Mouse (Mus musculus) T-helper 17 cell (primary cell): ENCODE measurements at regions not wholly inside any gene's neighbourhood (a gene's known extent, or its start where the extent isn't known, plus 50 kb on each side); places are given as distances from the start of the nearest gene placed in this dataset.
"Not testable (repeated sequence)": the region's sequence is repeated elsewhere in the genome, so short reads cannot be mapped to it uniquely, and the experiment has no call there.

Source experiments
- in situ Hi-C, 2 experiments: fragments of 300-600 bp; cut with MboI, MseI; formaldehyde crosslinking; loops; 1 replicate in 1 of 2; 2 replicates in 1 of 2; pipeline ENCODE4 v1.15.1; 2025; ENCODE audit warnings: high pct_unique_total_duplicates in 2 of 2

GRCm38 (mm10) chr11:7814556-7814955 is 600.8 kb upstream of the Igfbp3 start:
- in situ Hi-C loops, result no loop called here

DNA sequence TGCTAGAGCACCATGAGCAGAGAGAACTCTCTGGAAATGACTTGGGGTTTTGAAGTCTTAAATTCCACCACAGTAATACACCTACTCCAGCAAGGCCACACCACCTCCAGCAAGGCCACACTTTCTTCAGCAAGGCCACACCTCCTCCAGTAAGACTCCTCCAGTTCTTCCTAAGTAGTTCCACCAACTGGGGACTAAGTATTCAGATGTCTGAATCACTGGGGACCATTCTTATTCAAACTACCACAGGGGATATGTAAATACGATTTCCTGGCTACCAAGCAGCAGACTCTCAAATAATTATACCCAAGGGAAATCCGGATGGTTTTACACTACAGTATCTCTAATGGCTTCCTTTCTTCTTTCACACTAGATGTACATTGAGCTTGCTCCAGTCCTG is 598.7 kb upstream of the Igfbp3 start:
- in situ Hi-C loops, result no loop called here

DNA sequence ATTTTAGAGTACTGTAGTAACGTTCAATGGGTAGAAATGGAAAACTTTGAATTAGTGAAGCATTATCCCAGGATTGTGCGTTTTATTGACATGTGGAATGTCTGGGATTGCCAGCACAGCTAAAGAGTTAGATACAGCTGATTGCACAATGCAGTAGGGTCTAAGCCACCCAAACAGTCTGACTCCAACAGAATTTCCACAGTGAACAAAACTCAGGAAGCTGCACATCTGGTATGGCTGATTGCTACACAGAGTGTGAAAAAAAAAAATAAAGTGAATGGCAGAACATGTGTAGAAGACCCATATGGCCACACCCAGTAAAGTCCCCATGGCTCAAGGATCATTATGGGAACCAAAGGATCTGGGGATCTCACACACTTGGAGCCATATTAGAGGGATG is 596.0 kb upstream of the Igfbp3 start:
- in situ Hi-C loops, result no loop called here

GRCm38 (mm10) chr11:7796373-7796772 is 582.6 kb upstream of the Igfbp3 start:
- in situ Hi-C loops, result loop anchor here in 1 of 2 experiments (10.0 kb wide), 1 partner anchor 568 kb away; no protein-coding TSS in a partner anchor

- in situ Hi-C loops, result loop anchor here in 1 of 2 experiments (10.0 kb wide), 1 partner anchor 571 kb away; no protein-coding TSS in a partner anchor
These were observed 580.5 kb upstream of the Igfbp3 start for GRCm38 (mm10) chr11:7794206-7794605.

GRCm38 (mm10) chr11:7780476-7781112 is 566.9 kb upstream of the Igfbp3 start:
- in situ Hi-C loops, result no loop called here

- in situ Hi-C loops, result not testable (repeated sequence)
These were observed 561.6 kb upstream of the Igfbp3 start for GRCm38 (mm10) chr11:7775361-7775760.

DNA sequence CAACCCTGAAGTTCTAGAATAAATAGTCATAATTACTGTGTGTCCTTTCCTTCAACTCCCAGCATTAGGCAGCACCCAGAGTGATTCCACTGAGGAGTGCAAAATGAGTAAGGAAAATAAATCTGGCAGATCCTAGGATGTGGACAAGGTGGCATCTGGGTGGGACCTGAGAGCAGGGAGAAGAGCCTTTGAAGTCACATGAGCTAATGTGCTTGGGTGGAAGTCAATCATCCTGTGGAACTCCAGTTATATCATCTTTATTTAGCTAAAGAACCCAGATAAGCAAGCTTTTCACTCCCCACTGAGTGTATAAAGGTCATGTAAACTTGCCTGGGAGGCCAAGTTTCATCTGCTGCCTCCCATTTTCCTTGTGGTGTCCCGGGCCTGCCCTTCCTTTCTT is 551.6 kb upstream of the Igfbp3 start:
- in situ Hi-C loops, result no loop called here

GRCm38 (mm10) chr11:7758862-7759467 is 545.2 kb upstream of the Igfbp3 start:
- in situ Hi-C loops, result no loop called here
